Mouse (Mus musculus): ENCODE results near the gene Ppp1r16b.

The Ppp1r16b gene

DNA sequence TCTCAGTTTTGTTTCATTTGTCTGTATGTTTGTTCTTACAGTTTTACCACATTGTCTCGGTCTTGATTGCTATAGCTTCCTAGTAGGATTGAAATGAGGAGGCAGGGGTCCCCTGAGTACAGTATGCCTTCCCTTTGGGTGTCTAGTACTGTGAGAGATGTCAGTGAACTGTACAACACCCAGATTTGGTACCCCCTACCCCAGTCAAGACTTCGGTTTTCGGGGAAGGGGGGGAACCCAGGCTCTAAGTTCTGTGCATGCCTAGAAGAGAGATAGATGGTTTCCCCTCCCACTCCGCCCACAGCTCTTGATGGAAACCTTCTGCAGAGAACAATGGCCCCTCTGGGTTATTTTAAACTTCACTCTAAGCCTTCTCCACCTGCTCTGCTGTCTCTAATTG, at the start of gene Ppp1r16b:
Ppp1r16b (plus strand) TSS at position 301 of the 400 bp plus-strand sequence.
- no peak for DNase-seq (ENCODE audit: low spot score)

DNA sequence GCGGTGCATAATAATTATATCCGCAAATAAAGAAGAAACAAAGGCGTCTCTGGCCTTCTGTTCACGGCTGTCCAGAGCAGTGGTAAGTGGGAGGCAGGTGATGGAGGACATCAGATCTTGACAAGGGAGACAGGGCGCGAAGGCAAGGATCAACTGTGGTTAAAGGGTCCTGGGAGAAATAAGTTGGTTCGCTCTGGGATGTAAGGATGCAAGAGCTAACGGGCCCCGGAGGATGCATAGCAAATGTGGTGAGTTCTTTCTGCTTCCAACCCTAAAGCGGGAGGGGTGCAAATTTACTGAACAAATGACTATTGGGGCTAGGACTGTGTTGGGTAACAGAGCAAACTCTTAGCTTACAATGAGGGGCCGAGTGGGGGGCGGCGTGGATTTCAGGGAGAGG, 49.5 kb upstream of the Ppp1r16b start:
- no peak for DNase-seq (ENCODE audit: low spot score)

DNA sequence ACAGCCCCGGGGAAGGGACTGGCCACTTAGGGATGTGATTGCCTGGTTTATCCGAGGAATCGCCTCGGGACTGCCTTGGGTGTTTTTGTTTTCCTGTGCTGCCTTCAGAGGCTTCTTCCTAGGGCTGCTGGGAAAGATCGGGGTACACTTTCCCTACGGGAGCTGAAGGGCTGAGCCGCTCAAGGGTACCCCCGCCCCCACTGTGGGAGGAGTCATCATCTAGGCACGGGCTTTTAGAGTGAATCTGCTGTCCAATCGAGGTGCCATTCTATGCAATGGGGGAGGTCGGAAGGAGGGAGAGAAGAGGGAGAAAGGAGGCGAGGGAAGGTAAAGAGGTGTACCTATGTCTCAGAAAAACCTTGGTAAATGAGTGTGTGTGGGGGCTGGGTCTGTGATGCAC, 48.9 kb upstream of the Ppp1r16b start:
- no peak for DNase-seq (ENCODE audit: low spot score)

DNA sequence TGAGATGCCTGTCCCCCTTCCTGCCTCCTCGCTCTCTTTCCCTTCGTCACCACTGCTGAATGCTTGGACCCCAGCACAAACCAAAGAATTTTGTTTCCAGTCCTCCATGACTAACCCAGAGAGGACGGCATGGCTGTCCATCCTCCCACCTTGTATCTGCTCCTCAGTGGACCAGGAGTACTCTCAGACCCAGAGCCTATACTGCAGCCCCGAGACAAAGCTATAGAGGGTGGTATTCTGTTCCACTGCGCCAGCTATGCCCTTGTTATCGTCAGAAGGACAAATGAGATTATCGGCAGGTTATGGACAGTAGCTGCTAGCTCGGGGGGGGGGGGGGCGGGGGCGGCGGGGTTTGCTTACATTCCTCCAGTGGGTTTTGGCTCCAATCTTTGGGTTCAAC, 48.4 kb upstream of the Ppp1r16b start:
- DNase-seq (ENCODE audit: low spot score): no peak

DNA sequence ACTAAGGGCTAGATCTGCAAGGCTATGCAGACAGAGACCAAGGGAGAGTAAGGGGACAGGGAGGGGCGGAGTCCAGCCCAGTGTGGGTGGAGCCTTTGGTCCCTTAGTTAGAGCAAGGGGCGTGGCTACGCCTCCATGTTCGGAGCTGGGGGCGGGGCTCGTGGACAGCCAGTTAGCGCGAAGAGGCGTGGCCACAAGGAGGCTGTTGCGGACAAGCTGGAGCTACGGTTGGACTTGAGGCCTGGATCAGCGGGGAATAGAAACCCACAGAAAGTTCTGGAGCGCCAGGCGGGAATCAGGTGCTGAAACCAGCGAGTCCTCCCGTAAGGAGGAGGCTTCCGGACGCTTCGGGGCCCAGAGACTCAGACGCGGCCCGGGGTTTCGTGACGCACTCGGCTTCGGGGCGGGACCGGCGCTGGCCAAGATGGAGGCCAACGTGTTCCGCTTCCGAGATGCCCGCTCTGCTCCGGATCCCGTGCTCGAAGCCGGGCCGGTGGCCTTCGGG, 40.4 kb upstream of the Ppp1r16b start, which contains the start of gene Actr5:
Actr5 (plus strand) TSS at position 171 of the 505 bp plus-strand sequence.
- peak; percentile 94 for DNase-seq (ENCODE audit: low spot score)

DNA sequence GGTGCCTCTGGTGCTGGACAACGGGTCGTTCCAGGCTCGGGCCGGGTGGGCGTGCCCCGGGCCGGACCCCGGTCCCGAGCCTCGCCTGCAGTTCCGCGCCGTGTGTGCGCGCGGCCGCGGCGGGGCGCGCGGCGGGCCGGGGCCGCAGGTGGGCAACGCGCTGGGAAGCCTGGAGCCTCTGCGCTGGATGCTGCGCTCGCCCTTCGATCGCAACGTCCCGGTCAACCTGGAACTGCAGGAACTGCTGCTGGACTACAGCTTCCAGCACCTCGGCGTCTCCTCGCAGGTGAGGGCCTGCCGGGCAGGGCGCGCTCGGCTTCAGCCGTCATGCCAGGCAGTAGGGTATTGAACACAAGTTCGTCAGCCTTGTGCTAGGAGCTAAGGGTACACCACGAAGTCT, 40.0 kb upstream of the Ppp1r16b start:
- no peak for DNase-seq (ENCODE audit: low spot score)

DNA sequence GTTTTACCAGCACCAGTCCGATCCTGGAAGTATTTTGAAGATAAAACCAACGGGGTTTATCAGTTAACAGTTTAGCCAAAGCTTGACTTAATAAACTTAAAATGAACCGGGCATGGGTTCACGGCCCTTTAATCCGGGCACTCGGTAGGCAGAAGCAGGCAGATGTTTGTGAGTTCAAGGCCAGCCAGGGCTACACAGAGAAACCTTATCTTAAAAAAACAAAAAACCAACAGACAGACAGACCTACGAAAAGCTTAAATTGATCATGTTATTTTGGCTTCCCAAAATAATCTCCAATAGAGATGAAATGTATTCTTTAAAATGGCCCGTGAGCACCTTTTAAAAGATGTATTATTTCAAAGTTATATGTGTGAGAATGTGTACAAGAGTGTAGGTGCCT, 39.5 kb upstream of the Ppp1r16b start:
- DNase-seq (ENCODE audit: low spot score): no peak

DNA sequence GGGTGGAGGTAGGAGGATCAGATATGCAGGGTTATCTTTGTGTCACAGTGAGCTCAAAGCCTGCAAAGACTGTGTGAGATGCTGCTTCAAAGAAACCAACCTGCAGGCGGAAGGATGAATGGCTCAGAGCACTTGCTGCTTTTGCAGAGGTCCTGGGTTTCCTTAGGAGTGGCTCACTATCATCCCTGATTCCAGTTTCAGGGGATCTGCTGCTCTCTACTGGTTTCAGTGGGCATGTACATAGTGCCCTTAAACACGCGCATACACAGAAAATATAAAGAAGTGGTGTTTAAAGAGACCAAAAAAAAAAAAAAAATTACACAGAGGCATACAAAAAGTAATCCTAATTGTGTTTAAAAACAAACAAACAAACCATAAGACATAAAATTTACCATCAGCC, 36.3 kb upstream of the Ppp1r16b start:
- no peak for DNase-seq (ENCODE audit: low spot score)

DNA sequence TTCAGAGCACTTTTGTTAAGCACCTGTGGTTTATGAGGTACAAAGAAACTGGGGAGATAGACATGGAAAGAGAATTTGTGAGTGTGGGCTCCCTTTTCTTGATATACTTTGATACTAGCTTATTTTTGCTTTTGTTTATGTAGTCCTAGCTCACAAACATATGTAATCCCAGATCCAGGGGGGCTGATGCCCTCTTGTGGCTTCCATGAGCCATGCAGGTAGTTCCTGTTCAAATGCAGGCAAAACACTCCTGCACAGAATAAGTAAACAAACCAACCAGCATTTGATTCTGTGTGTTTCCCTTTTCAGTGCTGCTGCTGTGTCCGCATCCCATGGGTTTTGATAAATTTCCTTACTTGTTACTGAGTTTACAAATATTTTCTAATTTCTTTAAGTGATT, 35.8 kb upstream of the Ppp1r16b start:
- DNase-seq (ENCODE audit: low spot score): no peak

DNA sequence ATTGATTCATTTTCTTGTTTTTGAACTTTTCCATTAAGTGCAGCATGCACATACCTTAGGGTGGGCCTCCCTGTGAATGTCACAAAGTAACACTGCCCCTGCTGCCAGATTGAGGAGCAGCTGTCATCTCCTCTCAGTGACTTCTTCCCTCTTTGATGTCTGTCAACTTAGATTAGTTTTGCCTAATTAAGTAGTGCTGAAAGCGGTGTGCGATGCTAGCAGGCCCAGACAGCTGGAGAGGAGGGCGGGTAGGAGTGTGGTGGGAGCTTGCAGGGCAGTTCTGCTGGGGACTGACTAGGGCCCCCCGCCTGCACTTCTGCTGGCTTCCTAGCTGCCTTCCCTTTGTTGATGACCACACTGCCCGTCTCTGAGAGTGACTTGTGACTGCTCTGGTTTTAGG, 33.3 kb upstream of the Ppp1r16b start:
- no peak for DNase-seq (ENCODE audit: low spot score)

DNA sequence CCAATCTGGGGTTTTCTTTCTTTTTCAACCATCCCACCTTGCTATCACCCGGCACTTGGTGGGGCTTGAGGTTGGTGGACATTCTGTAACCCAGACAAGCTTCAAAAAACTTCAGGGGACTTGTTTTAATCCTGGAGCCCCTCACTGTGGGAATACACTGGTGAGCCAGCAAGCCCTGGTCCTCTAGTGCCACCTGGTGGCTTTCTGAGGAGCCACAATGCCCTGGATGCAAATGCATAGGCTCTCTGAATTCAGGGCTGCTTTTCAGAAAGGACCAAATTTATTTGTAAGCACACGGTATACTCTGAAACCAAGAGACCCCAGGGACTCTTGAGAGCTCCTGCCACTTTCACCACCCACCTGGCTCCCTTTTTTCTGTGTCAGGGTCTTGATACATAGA, 23.3 kb upstream of the Ppp1r16b start:
- peak; percentile 74 for DNase-seq (ENCODE audit: low spot score)

DNA sequence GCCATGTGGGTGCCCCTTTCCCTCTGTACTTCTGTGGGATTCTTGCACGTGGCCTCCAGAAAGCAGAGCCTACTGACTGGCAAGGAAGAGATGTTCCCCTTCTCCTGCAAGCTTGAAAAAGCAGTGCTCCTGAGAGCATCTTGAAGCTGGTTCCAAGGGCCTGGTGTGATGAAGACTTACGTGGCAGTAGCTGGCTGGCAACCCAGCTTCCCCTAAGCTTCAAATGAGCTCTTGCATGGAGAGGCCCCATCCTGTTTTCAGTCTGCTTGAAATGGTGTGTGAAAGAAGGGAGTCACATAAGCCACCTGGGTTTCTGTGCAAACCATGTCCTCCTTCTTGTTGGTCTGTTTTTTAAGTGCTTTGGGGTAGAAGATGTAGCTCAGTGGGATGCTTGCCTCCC, 22.6 kb upstream of the Ppp1r16b start:
- no peak for DNase-seq (ENCODE audit: low spot score)

DNA sequence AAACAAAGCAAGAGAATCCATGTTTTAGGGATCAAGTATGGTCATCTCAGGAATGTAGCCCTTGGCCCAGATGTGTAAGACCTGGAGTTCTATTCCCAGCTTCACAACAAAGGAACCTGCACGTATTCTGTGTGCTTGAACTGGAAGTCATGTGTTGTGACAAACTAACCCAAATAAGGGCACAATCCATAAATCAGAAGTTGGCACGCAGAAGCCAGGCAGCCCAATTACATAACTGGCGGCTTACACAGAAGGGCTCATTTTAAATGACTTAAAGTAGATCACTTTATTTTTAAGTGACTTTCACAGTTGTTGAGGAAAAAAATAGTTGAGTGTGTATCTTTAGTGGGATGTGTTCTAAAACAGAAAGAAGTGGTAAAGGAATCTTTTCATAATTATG, 21.4 kb upstream of the Ppp1r16b start:
- DNase-seq (ENCODE audit: low spot score): no peak

DNA sequence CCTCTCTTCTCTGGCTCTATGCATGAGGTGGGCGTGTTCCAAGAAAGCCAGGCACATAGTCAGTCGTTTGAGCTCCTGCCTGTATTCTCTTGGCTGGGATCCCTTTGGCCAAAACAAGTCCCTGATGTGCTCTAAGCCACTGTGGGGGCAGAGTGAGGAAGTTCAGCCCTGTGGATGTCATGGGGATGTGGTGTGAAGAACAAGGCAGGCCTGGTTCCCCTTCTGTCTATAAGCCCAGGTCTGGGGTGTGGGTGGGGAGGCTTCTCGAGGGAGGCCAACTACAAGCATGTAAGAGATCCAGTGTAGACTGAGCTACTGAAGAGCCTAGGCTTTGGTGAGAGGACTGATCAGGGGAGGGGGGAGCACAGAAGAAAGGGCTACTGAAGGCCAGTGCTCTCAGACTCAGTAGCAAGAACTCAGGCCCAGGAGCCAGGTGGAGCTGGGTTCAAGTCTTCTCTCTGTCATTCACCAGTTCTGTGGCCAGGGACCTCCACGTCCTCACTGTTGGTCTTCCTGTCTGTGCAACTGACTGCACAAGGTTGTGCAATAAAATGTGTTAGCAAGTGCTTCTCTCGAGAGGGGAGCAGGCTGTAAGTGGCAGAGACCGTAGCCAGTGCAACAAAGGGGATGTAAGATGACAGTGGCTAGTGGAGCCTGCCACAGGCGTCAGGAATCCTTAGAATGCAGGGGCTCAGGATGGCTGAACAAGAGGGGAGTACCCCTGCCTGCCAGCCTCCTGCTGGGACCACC, 13.9 kb upstream of the Ppp1r16b start:
- DNase-seq (ENCODE audit: low spot score): no peak

DNA sequence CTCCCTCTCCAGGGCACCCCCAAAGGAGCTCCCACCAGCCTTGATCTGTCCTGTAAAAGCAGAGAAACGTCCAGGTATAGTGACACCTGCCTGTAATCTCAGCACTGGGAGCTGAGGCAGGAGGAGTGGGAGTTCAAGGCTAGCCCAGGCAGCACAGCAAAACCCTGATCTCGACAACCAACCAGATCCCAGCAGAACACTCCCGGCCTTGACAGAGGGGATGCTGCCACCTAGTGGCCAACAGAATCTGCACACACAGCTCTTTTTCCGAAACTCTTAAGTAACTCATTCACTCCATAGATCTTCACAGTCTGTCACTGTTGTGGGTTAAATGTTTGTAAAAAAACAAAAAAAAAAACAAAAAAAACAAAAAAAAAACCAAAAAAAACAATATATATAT, 12.2 kb upstream of the Ppp1r16b start:
- DNase-seq (ENCODE audit: low spot score): peak; percentile 87

DNA sequence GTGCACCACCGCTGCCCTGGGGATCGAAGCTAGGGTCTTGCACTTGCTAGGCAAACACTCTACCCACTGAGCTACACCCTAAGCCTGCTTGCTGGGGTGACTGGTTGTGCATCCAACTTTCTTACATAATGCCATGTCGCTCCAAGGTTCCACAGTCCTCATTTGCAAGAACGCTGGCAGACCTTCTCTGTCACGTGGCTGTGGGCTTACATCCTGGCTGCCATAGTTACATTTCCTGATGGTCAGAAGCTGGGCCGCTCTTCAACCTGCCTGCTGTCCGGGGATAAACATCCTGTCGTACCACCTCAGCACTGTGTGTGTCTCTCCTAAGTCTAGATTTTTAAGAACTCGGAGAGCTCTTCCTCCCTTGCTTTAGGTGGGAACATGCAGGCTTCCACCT, 10.5 kb upstream of the Ppp1r16b start:
- DNase-seq (ENCODE audit: low spot score): no peak

DNA sequence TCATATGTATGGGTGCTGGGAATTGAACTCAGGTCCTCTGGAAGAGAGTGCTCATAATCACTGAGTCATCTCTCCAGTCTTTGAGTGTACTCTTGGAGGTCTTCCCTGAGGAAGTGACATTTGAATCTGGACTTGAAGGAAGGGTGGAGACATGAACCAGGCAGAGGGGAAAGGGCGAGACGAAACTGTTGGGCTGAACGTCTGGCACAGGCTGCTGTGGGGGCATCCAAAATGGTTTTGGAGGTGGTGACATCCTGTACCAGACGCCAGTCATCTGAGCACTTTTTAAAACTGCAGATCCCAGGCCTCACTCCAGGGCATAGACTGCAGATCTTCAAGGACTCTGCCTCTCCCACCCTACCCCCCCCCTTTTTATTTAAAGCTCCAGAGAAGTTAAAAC, 9.4 kb upstream of the Ppp1r16b start:
- DNase-seq (ENCODE audit: low spot score): no peak

DNA sequence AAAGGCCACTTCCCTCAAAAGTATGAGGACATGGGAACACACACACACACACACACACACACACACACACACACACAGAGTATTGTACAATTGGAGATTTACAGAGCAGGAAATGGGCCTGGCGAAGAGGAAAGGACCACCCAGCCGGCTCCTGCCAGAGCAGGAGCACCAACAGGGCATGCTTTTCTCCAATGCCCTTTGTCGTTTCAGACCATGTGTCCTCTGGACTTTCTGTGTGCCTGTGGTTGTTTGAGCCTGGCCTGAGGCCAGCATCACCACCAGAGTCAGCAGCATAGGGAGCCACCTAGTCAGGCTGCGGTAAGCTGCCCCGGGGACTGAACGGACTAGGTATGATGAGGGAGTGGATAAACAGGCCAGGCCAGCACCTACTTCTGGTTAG, 6.4 kb upstream of the Ppp1r16b start:
- no peak for DNase-seq (ENCODE audit: low spot score)

DNA sequence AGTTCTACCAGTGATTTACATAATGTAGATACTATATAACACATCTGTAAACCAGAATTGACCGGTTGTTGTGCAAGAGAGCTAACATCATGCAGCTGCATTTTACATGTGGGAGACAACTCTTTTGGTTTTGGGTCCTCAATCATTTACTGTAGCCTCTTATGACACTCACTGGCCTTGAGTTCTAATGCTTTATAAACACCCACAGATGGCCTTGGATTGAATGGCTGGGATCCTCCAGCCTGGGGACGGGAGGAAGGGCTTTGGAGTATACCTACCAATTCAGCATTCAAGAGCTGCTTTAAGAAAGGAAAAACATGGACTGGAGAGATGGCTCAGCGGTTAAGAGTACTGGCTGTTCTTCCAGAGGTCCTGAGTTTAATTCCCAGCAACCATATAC, 5.9 kb upstream of the Ppp1r16b start:
- no peak for DNase-seq (ENCODE audit: low spot score)

DNA sequence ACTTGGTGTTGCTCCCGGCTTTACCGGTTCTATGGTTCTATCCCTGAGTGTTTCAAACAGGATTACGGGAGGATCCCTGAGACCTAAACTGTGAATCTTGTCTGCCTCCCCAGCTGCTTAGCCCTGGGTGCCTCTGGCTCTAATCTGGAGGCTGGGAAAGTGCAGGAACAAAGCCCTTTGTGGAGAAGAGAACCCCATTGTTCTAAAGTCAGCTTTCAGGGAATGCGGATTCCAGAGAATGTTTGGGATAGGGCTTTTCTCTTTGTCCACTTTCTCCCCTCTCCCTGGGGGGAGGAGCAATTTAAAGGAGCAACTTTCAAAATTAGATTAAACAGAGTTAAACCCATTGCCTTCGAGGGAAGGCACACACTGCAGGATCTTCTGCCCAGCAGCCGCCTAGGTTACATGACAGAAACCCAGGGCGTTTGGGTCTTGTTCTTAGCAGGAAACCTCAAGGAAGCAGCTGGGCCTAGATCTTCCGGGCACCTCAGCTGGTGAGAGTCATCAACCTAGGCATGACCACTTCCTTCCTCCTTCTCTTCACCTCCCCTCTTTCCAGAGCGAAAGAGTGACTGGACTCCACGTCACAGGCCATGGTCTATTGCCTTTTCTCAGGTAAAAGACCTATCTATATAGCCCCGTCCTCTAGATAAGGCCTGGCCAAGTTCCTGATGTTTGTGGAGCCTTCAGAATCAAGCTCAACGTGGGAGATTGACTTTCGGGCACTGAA, 1.0 kb downstream of the Ppp1r16b start:
- DNase-seq (ENCODE audit: low spot score): no peak

DNA sequence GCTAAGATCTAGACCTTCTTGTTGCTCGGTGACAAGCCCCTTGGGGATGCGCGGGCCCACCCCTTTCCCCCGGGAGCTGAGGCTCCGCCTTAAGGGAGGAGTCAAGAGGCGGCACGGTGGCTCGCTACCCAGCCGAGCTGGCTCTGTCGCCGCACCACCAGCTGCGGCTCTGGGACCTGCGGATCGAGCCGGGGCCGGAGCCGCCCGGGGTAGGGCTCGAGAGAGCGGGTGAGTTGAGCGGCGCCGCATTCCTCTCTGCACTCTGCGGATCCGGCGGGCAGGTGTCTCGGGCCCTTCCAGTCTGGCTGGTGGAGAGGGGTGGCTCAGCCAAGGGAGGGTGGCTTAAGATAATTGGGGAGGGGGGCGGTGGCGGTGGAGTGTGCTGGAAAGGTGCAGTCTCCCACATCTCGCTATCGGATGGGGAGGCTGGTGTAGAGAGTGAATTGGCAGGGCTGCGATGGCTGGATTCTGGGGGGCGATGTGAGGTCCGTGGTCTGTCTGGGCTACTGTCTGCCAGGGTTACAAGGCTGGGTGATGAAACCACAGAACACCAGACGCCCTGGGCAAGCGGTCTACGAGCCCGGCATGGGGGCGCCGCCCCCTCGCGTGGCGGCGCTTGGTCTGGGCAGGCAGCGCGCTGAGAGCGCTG, 1.9 kb downstream of the Ppp1r16b start:
- peak; percentile 72 for DNase-seq (ENCODE audit: low spot score)

DNA sequence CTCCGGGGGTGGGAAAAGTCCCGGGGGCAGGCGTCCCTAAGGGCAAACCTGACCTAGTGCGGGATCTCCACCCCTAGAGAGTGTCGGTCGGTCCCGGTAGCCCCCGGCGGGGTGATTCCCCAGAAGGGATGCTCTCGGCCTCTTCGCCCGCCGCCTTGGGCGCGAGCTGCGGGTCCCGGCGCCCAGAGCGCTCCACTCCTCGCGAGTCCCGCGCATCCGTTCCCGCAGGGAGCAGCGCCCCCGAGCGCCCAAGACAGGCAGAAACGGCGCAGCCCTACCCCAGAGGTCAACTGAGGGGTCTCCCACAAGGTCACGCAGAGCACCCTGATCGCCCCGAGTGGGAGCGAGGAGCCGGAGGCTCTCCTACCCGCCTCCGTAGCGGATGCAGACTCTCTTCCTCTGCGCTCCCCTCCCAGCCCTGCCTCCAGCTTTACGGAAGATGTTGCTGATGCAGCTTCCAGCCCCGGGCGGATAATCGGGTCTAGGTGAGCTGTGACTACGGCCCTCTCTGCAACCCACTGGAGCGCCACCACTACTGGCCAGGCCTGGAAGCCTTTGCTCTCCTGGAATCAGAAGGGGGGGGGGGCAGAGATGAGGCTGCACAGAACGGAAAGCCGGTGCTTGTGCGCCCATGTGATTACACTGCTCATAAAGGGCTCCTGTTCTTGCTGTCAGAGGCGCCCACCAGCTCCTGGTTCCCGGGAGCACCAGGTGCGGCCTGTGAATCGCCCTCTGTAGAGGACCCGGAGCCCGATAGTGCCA, 2.7 kb downstream of the Ppp1r16b start:
- DNase-seq (ENCODE audit: low spot score): peak; percentile 59
